Mouse (Mus musculus) midbrain, embryonic 16.5 days (tissue): ENCODE data around the gene 9330159F19Rik. TPM values are rescaled to one million over a fixed set of nuclear protein-coding genes. Genes with fewer than 3 reads are reported as not detected.

Source experiments
- ATAC-seq: fragments of 200-750 bp; cut with Nextera tagmentation; 2 replicates; pipeline ENCODE4 v1.8.0; 2017; ENCODE audit warnings: moderate TSS enrichment
- H3K27ac ChIP-seq: fragments of 300-500 bp; sonication (generic); 2 replicates; pipeline ENCODE4 v1.5.1; 2014; ENCODE audit warnings: mild to moderate bottlenecking, low read length, mixed read lengths
- H3K27me3 ChIP-seq: fragments of 300-500 bp; sonication (generic); 2 replicates; pipeline ENCODE4 v1.6.1; 2014; ENCODE audit warnings: low read depth, low read length, mixed read lengths; ENCODE audit not compliant: control insufficient read depth, insufficient read depth
- H3K36me3 ChIP-seq: fragments of 300-500 bp; sonication (generic); 2 replicates; pipeline ENCODE4 v1.6.1; 2014; ENCODE audit warnings: mild to moderate bottlenecking, low read length, moderate library complexity, mixed read lengths; ENCODE audit not compliant: control insufficient read depth, insufficient read depth
- H3K4me1 ChIP-seq: fragments of 300-500 bp; sonication (generic); 2 replicates; pipeline ENCODE4 v1.6.1; 2014; ENCODE audit warnings: mild to moderate bottlenecking, low read length, mixed read lengths; ENCODE audit not compliant: control insufficient read depth, insufficient read depth
- H3K4me2 ChIP-seq: fragments of 300-500 bp; sonication (generic); 2 replicates; pipeline ENCODE4 v1.6.1; 2014; ENCODE audit warnings: mild to moderate bottlenecking, low read length, mixed read lengths
- H3K4me3 ChIP-seq: fragments of 300-500 bp; sonication (generic); 2 replicates; pipeline ENCODE4 v1.5.1; 2014; ENCODE audit warnings: low read depth, mild to moderate bottlenecking, low read length, moderate library complexity, mixed read lengths
- H3K9ac ChIP-seq: fragments of 300-500 bp; sonication (generic); 2 replicates; pipeline ENCODE4 v1.6.1; 2014; ENCODE audit warnings: low read depth, low read length, mixed read lengths
- H3K9me3 ChIP-seq: fragments of 300-500 bp; sonication (generic); replicated peaks from 2 replicates; pipeline ENCODE4 v1.6.1; 2014; ENCODE audit warnings: mild to moderate bottlenecking, low read length, mixed read lengths; ENCODE audit not compliant: control insufficient read depth, poor library complexity, severe bottlenecking
- WGBS: fragments of 180-500 bp; shearing (Covaris S2); extraction: QIAGEN DNeasy Blood & Tissue Kit; methylation state at CpG from one replicate; pipeline ENCODE4 v1.1.7; 2014; 5-methylcytosine and 5-hydroxymethylcytosine counted together
- polyA plus RNA-seq: library from polyadenylated mRNA; unstranded; fragments of >200 nt; fragmentation: Nextera tagmentation; extraction: Ambion mirVana; gene quantifications from 2 replicates; pipeline ENCODE4 v1.2.1, GENCODE M21; 2015

The 9330159F19Rik gene
- polyA plus RNA-seq, 1 experiment from 2014 or later = 35.1 TPM

- Histone ChIP-seq H3K9me3 (no peaks in the 10 kb centered on the region), H3K4me1 (no peaks in the 10 kb centered on the region), H3K4me2 (no peak overlapping the region), H3K36me3 (peaks cover 52% of the 10 kb centered on the region), H3K4me3 (no peak overlapping the region), H3K9ac (no peak overlapping the region), H3K27ac (no peak overlapping the region), H3K27me3 (no peaks in the 10 kb centered on the region)
- peak; percentile 36; the same call in 1 of the 2 replicates for ATAC-seq
- 98% methylated on average over 33 of the region's 33 CpGs for WGBS
Measured at GRCm38 (mm10) chr10:29196811-29197210, 14.6 kb upstream of the 9330159F19Rik start.

- no peak within 1 kb of the TSS for H3K4me3 ChIP-seq
- no peak for ATAC-seq
- H3K27ac ChIP-seq = no peak within 1 kb of the TSS
- no peak within 1 kb of the TSS for H3K4me2 ChIP-seq
- H3K4me1 ChIP-seq = no peaks in the 10 kb centered on the region
- H3K27me3 ChIP-seq = no peaks in the 10 kb centered on the region
- no peak within 1 kb of the TSS for H3K9ac ChIP-seq
- H3K36me3 ChIP-seq = peaks cover 55% of the 10 kb centered on the region
- 93% methylated on average over 7 of the region's 7 CpGs for WGBS
- no peaks in the 10 kb centered on the region for H3K9me3 ChIP-seq
Measured at GRCm38 (mm10) chr10:29198642-29199041, 12.8 kb upstream of the 9330159F19Rik start, which contains the start of gene Gm49353. Gene Gm49353 (plus strand): TSS chr10:29198954.

GRCm38 (mm10) chr10:29199835-29200234 lies 11.6 kb upstream of the 9330159F19Rik start:
- 83% methylated on average over 3 of the region's 3 CpGs for WGBS
- Histone ChIP-seq H3K4me3 (no peak overlapping the region), H3K4me2 (no peak overlapping the region), H3K36me3 (peaks cover 47% of the 10 kb centered on the region), H3K9me3 (no peaks in the 10 kb centered on the region), H3K27me3 (no peaks in the 10 kb centered on the region), H3K27ac (no peak overlapping the region), H3K9ac (no peak overlapping the region), H3K4me1 (no peaks in the 10 kb centered on the region)
- no peak for ATAC-seq

- WGBS = 100% methylated on average over 1 of the region's 1 CpGs
- peaks cover 47% of the 10 kb centered on the region for H3K36me3 ChIP-seq
- no peak overlapping the region for H3K9ac ChIP-seq
- H3K4me1 ChIP-seq = no peaks in the 10 kb centered on the region
- H3K9me3 ChIP-seq = no peaks in the 10 kb centered on the region
- peak; percentile 40; the same call in 1 of the 2 replicates for ATAC-seq
- H3K27me3 ChIP-seq = no peaks in the 10 kb centered on the region
- H3K4me3 ChIP-seq = no peak overlapping the region
- H3K27ac ChIP-seq = no peak overlapping the region
- no peak overlapping the region for H3K4me2 ChIP-seq
Measured at GRCm38 (mm10) chr10:29200609-29201008, 10.8 kb upstream of the 9330159F19Rik start.

GRCm38 (mm10) chr10:29206730-29207129 lies 4.7 kb upstream of the 9330159F19Rik start:
- Histone ChIP-seq H3K4me1 (no peaks in the 10 kb centered on the region), H3K9me3 (no peaks in the 10 kb centered on the region), H3K36me3 (0 out of 2 replicates have a peak, but pooled peaks cover 3% of the 10 kb centered on the region), H3K9ac (no peak overlapping the region), H3K27me3 (no peaks in the 10 kb centered on the region), H3K4me2 (no peak overlapping the region), H3K27ac (no peak overlapping the region), H3K4me3 (no peak overlapping the region)
- 0 out of 2 replicates have a peak, but pooled peaks have one; percentile 57 for ATAC-seq

- no peak overlapping the region for H3K9ac ChIP-seq
- no peaks in the 10 kb centered on the region for H3K27me3 ChIP-seq
- no peak for ATAC-seq
- H3K4me3 ChIP-seq = no peak overlapping the region
- no peak overlapping the region for H3K27ac ChIP-seq
- H3K4me1 ChIP-seq = no peaks in the 10 kb centered on the region
- H3K36me3 ChIP-seq = no peaks in the 10 kb centered on the region
- H3K4me2 ChIP-seq = no peak overlapping the region
- WGBS = 56% methylated on average over 3 of the region's 3 CpGs
- H3K9me3 ChIP-seq = no peaks in the 10 kb centered on the region
Measured at GRCm38 (mm10) chr10:29208735-29209134, 2.7 kb upstream of the 9330159F19Rik start.

- H3K4me1 ChIP-seq = peaks cover 9% of the 10 kb centered on the region
- WGBS = 31% methylated on average over 3 of the region's 3 CpGs
- ATAC-seq = no peak
- H3K9me3 ChIP-seq = no peaks in the 10 kb centered on the region
- H3K4me3 ChIP-seq = no peak overlapping the region
- no peak overlapping the region for H3K27ac ChIP-seq
- H3K9ac ChIP-seq = no peak overlapping the region
- no peaks in the 10 kb centered on the region for H3K36me3 ChIP-seq
- H3K27me3 ChIP-seq = no peaks in the 10 kb centered on the region
- H3K4me2 ChIP-seq = no peak overlapping the region
Measured at GRCm38 (mm10) chr10:29213534-29214100, 2.2 kb downstream of the 9330159F19Rik start.

GRCm38 (mm10) chr10:29216957-29217356 lies 5.6 kb downstream of the 9330159F19Rik start:
- no peak for ATAC-seq
- Histone ChIP-seq H3K9ac (no peak overlapping the region), H3K4me2 (no peak overlapping the region), H3K4me3 (no peak overlapping the region), H3K27me3 (no peaks in the 10 kb centered on the region), H3K36me3 (peaks cover 3% of the 10 kb centered on the region), H3K27ac (no peak overlapping the region), H3K9me3 (no peaks in the 10 kb centered on the region), H3K4me1 (peaks cover 9% of the 10 kb centered on the region)
- 98% methylated on average over 1 of the region's 1 CpGs for WGBS

- Histone ChIP-seq H3K27me3 (no peaks in the 10 kb centered on the region), H3K9ac (no peak overlapping the region), H3K4me1 (peaks cover 9% of the 10 kb centered on the region), H3K27ac (no peak overlapping the region), H3K4me3 (no peak overlapping the region), H3K36me3 (peaks cover 8% of the 10 kb centered on the region), H3K4me2 (no peak overlapping the region), H3K9me3 (no peaks in the 10 kb centered on the region)
- ATAC-seq = peak; percentile 55
- WGBS = 34% methylated on average over 2 of the region's 2 CpGs
Measured at GRCm38 (mm10) chr10:29217451-29217850, 6.0 kb downstream of the 9330159F19Rik start.
